Comparison of ENCODE assay signal across 9 mouse cellular contexts in the genomic region with DNA sequence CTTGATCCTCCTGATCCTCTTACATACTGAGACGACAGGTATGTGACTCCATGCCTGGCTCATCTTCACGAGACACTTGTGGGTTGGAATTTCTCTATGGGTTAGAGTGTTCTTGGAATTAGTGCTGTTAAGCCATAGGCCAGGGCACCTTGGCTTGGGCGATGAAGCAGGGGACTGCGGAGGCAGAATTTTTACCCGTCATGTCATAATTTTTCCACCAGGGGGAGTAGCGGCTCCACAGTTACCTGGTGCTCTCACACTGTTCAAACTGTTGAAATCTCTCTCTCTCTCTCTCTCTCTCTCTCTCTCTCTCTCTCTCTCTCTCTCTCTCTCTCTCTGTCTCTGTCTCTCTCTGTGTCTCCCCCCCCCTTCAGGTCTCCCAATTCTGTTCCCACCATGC. TPM values are rescaled to one million over a fixed set of nuclear protein-coding genes. Genes with fewer than 3 reads are reported as not detected.
DNase-seq lines count a peak whose midpoint lies in the region; ATAC-seq and TF ChIP-seq lines count a peak whose summit lies in the region.
"Had no signal": no experiment of that assay in that cellular context is flagged by ENCODE, and none has a peak within 500 bp of the region (broad histone marks: within the 10 kb centered on the region; RNA-seq: fewer than 3 reads in every experiment).

No protein-coding gene starts in this region.

- H3K9me3 ChIP-seq in hindbrain, embryonic 16.5 days (ENCODE audit: control insufficient read depth, low read length): peaks cover 3% of the 10 kb centered on the region; the same call in 1 of the 2 replicates
- no peaks in the 10 kb centered on the region for H3K9me3 ChIP-seq in midbrain, postnatal 0 days (ENCODE audit: low read length)
- H3K9me3 ChIP-seq: liver, embryonic 15.5 days had no signal

- peak; percentile 75 for ATAC-seq in hindbrain, embryonic 16.5 days
- ATAC-seq in midbrain, postnatal 0 days (ENCODE audit: low FRiP score): no peak

- peak; percentile 53 for DNase-seq in layer of hippocampus, adult 11-12 months (ENCODE audit: low spot score)
- no peak for DNase-seq in layer of hippocampus, adult 9-11 months
- peak; percentile 54 for DNase-seq in adrenal gland, postnatal 25 days
- peak; percentile 70 for DNase-seq in embryo, embryonic 9.5 days (ENCODE audit: extremely low spot score)
- peak; percentile 56 to 66 for DNase-seq in left cerebral cortex, postnatal 25 days (ENCODE audit: low spot score in 2 of 2)
- DNase-seq in midbrain, postnatal 0 days (ENCODE audit: low spot score): peak; percentile 70
- DNase-seq in testis, postnatal 14 days (ENCODE audit: low spot score): peak; percentile 19

- no peak overlapping the region for H3K27ac ChIP-seq in hindbrain, embryonic 16.5 days (ENCODE audit: low read depth, low read length)
- no peak overlapping the region for H3K27ac ChIP-seq in midbrain, postnatal 0 days (ENCODE audit: low read depth, low read length)
- H3K27ac ChIP-seq: liver, embryonic 15.5 days had no signal

- no peak overlapping the region for H3K4me3 ChIP-seq in hindbrain, embryonic 16.5 days (ENCODE audit: low read length)
- no peak overlapping the region for H3K4me3 ChIP-seq in midbrain, postnatal 0 days (ENCODE audit: low read depth, low read length)
- H3K4me3 ChIP-seq: liver, embryonic 15.5 days had no signal

- no peaks in the 10 kb centered on the region for H3K4me1 ChIP-seq in hindbrain, embryonic 16.5 days (ENCODE audit: control insufficient read depth, insufficient read depth, low read depth, low read length)
- no peaks in the 10 kb centered on the region for H3K4me1 ChIP-seq in midbrain, postnatal 0 days (ENCODE audit: insufficient read depth, low read length)
- H3K4me1 ChIP-seq: liver, embryonic 15.5 days had no signal

- TF ChIP-seq CTCF in midbrain, postnatal 0 days (IDR thresholded peaks at IDR 0.05): peak; percentile 85

- H3K27me3 ChIP-seq in hindbrain, embryonic 16.5 days (replicated peaks; ENCODE audit: control insufficient read depth, insufficient read depth, low read length): no peaks in the 10 kb centered on the region
- no peaks in the 10 kb centered on the region for H3K27me3 ChIP-seq in midbrain, postnatal 0 days (ENCODE audit: insufficient read depth, low read length)
- H3K27me3 ChIP-seq: liver, embryonic 15.5 days had no signal

- H3K36me3 ChIP-seq in hindbrain, embryonic 16.5 days (ENCODE audit: control insufficient read depth, insufficient read depth, low read length): no peaks in the 10 kb centered on the region
- no peaks in the 10 kb centered on the region for H3K36me3 ChIP-seq in midbrain, postnatal 0 days (ENCODE audit: insufficient read depth, low read length)
- H3K36me3 ChIP-seq: liver, embryonic 15.5 days had no signal

- H3K4me2 ChIP-seq in hindbrain, embryonic 16.5 days (ENCODE audit: low read length): no peak overlapping the region
- H3K4me2 ChIP-seq in midbrain, postnatal 0 days (ENCODE audit: low read depth, low read length, poor library complexity, severe bottlenecking): no peak overlapping the region
- H3K4me2 ChIP-seq: liver, embryonic 15.5 days had no signal

- WGBS in hindbrain, embryonic 16.5 days: 9% methylated on average over 6 of the region's 6 CpGs
- 14% methylated on average over 6 of the region's 6 CpGs for WGBS in midbrain, postnatal 0 days

- H3K9ac ChIP-seq in hindbrain, embryonic 16.5 days (ENCODE audit: low read depth, low read length): no peak overlapping the region
- no peak overlapping the region for H3K9ac ChIP-seq in midbrain, postnatal 0 days (replicated peaks; ENCODE audit: low read length, poor library complexity, severe bottlenecking)
- H3K9ac ChIP-seq: liver, embryonic 15.5 days had no signal

- intact Hi-C loops in left cerebral cortex, postnatal 25 days (cut with DNase I): loop anchor here (1.0 to 5.0 kb wide), 2 partner anchors 249 to 346 kb away; no protein-coding TSS in a partner anchor

RNA-seq across cellular contexts. Expression of gene Baiap2l1, which starts 29.9 kb away (rescaled TPM):
- 8.0 and 9.6 TPM in 2 replicates for total RNA-seq in adrenal gland, postnatal 25 days (2021)
- polyA plus RNA-seq in hindbrain, embryonic 16.5 days (2015; fragmentation: Nextera tagmentation; extraction: Ambion mirVana): 1.8 and 2.2 TPM in 2 replicates
- total RNA-seq in left cerebral cortex, postnatal 25 days (2021): under 1 TPM; 0.53 to 0.92 TPM
- total RNA-seq in midbrain, postnatal 0 days (2014; rRNA removed): 0.14 and 0.44 TPM in 2 replicates
- polyA plus RNA-seq in midbrain, postnatal 0 days (2015; fragmentation: Nextera tagmentation; extraction: Ambion mirVana): 0.66 and 0.80 TPM in 2 replicates
